Mouse (Mus musculus) megakaryocyte, embryonic 14.5 days (primary cell): ENCODE results near the gene Rab10. TPM values are rescaled to one million over a fixed set of nuclear protein-coding genes. Genes with fewer than 3 reads are reported as not detected.

Experiments used
- H3K27me3 ChIP-seq: replicated peaks from 2 replicates; pipeline ENCODE3; 2012; ENCODE audit warnings: inconsistent platforms
- H3K36me3 ChIP-seq: replicated peaks from 2 replicates; pipeline ENCODE3; 2012; ENCODE audit warnings: low read length, inconsistent platforms, mixed read lengths
- H3K4me1 ChIP-seq: 2 replicates; pipeline ENCODE4 v1.6.1; 2012; ENCODE audit warnings: inconsistent platforms
- H3K4me3 ChIP-seq: replicated peaks from 2 replicates; pipeline ENCODE3; 2012; ENCODE audit warnings: moderate library complexity, mild to moderate bottlenecking, inconsistent platforms
- H3K9me3 ChIP-seq: 2 replicates; pipeline ENCODE4 v1.6.1; 2012; ENCODE audit warnings: inconsistent platforms
- FLI1 ChIP-seq: IDR thresholded peaks from 2 replicates; pipeline ENCODE4 v1.6.1; 2012; ENCODE audit warnings: low read length, inconsistent platforms, mixed read lengths
- GATA1 ChIP-seq: IDR thresholded peaks from 3 replicates; pipeline ENCODE4 v1.6.1; 2012; ENCODE audit warnings: mixed read lengths, low read length, inconsistent platforms, borderline replicate concordance
- polyA plus RNA-seq: library from polyadenylated mRNA; stranded (reverse); fragments of >175 nt; gene quantifications from 2 replicates; pipeline ENCODE4 v1.2.3, GENCODE M21; 2012; ENCODE audit warnings: low replicate concordance; ENCODE audit not compliant: insufficient read depth

Rab10 gene
- polyA plus RNA-seq, 1 experiment = 44.4 TPM

- peak overlapping the region; percentile 54 for H3K4me3 ChIP-seq
- peaks cover 3% of the 10 kb centered on the region for H3K27me3 ChIP-seq
- TF ChIP-seq FLI1 (no peak), GATA1 (no peak)
- H3K4me1 ChIP-seq = peaks cover 54% of the 10 kb centered on the region
- peaks cover 51% of the 10 kb centered on the region for H3K36me3 ChIP-seq
- peaks cover 35% of the 10 kb centered on the region for H3K9me3 ChIP-seq
Observed at GRCm38 (mm10) chr12:3238361-3239051, 71.3 kb downstream of the Rab10 start.

DNA sequence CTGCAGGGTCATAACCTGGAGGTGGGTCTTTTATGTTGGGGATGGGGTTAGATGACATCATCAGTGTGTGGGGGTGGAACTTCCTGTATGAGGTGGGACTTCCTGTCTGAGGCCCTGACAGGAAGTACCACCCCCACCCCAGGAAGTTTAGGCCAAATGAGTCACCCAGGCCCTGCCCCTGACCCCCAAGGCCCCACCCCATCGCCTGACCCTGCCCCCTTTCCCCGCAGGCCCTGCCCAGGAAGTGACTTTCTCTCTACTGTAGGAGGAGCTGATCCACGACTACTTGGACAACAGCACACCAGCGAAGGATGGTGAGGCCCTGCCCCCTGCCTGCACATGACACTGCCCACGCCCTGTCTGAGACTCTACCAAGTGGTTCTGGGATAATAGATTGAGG, 72.0 kb downstream of the Rab10 start:
- Histone ChIP-seq H3K4me1 (peaks cover 54% of the 10 kb centered on the region), H3K9me3 (peaks cover 35% of the 10 kb centered on the region), H3K4me3 (peak overlapping the region; percentile 69), H3K36me3 (peaks cover 51% of the 10 kb centered on the region), H3K27me3 (peaks cover 3% of the 10 kb centered on the region)
- TF ChIP-seq FLI1 (no peak), GATA1 (no peak)

GRCm38 (mm10) chr12:3236831-3237681, 72.7 kb downstream of the Rab10 start:
- Histone ChIP-seq H3K27me3 (peaks cover 3% of the 10 kb centered on the region), H3K4me1 (peaks cover 54% of the 10 kb centered on the region), H3K4me3 (peak overlapping the region; percentile 92), H3K36me3 (peaks cover 46% of the 10 kb centered on the region), H3K9me3 (peaks cover 35% of the 10 kb centered on the region)
- no peak for TF ChIP-seq GATA1
- no peak for TF ChIP-seq FLI1

- peaks cover 3% of the 10 kb centered on the region for H3K27me3 ChIP-seq
- H3K4me3 ChIP-seq = peak overlapping the region; percentile 92
Observed at GRCm38 (mm10) chr12:3236163-3236641, 73.6 kb downstream of the Rab10 start.

DNA sequence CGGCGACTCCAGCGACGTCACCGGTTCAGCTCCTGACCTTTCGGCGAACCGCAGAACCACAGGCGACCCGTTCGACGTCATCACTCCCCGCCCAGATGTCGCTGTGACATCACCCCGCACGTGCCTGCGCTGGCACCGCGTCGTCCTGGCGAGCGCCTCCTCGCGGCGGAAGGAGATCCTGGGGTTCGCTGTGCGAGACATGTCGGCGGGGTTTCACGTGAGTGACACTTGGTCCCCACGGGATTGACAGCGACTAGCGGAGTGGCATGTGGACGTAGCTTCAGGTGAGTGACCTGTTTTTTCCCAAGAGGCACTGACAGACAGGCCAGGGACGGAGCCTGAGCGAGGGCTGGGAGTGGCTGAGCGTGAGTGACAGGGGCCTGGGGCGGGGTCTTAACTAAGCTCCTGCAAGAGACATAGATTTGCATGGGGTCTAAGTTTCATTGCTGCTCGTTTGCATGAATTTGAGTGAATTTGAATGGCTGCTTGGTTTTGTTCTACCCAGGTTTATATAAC, 74.1 kb downstream of the Rab10 start:
- Histone ChIP-seq H3K4me3 (peak overlapping the region; percentile 92), H3K36me3 (peaks cover 43% of the 10 kb centered on the region), H3K9me3 (peaks cover 35% of the 10 kb centered on the region), H3K27me3 (peaks cover 3% of the 10 kb centered on the region), H3K4me1 (peaks cover 53% of the 10 kb centered on the region)
- TF ChIP-seq GATA1 (no peak), FLI1 (no peak)

More at GRCm38 (mm10) chr12:3236163-3236641, 73.6 kb downstream of the Rab10 start:
- Histone ChIP-seq H3K36me3 (peaks cover 46% of the 10 kb centered on the region), H3K4me1 (peaks cover 54% of the 10 kb centered on the region), H3K9me3 (peaks cover 35% of the 10 kb centered on the region)
- no peak for TF ChIP-seq GATA1
- no peak for TF ChIP-seq FLI1

DNA sequence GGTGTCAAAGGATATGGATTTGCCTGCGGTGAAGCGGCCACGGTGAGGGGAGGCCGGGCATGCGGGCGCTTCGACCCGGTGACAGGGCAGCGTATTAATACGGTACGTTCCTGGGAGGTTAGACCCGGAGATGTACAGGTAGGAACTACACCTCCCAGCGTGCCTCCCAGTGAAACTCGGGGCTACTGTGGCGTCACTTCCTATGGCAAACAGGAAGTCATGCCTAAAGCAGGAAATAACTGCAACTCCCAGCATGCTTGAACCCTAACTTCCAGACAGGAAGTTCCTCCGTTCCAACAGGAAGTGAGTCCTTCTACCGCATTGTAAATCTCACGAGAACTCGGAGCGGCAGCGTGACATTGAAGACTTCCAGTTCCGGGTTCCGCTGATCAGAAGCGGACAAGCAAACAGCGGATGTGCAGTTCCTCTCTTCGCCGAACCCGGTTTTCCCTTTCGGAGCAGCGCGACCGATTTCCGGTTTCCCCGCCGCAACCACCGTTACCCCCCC, 74.6 kb downstream of the Rab10 start:
- peaks cover 35% of the 10 kb centered on the region for H3K9me3 ChIP-seq
- peak; percentile 97 for TF ChIP-seq FLI1
- no peak for TF ChIP-seq GATA1
- peak overlapping the region; percentile 92 for H3K4me3 ChIP-seq
- peaks cover 3% of the 10 kb centered on the region for H3K27me3 ChIP-seq
- H3K4me1 ChIP-seq = peaks cover 48% of the 10 kb centered on the region
- H3K36me3 ChIP-seq = peaks cover 38% of the 10 kb centered on the region

GRCm38 (mm10) chr12:3234061-3234460, 75.7 kb downstream of the Rab10 start:
- Histone ChIP-seq H3K27me3 (peaks cover 4% of the 10 kb centered on the region), H3K4me1 (peaks cover 36% of the 10 kb centered on the region), H3K4me3 (peak overlapping the region; percentile 29), H3K36me3 (peaks cover 27% of the 10 kb centered on the region), H3K9me3 (peaks cover 28% of the 10 kb centered on the region)
- TF ChIP-seq GATA1 = no peak
- no peak for TF ChIP-seq FLI1

DNA sequence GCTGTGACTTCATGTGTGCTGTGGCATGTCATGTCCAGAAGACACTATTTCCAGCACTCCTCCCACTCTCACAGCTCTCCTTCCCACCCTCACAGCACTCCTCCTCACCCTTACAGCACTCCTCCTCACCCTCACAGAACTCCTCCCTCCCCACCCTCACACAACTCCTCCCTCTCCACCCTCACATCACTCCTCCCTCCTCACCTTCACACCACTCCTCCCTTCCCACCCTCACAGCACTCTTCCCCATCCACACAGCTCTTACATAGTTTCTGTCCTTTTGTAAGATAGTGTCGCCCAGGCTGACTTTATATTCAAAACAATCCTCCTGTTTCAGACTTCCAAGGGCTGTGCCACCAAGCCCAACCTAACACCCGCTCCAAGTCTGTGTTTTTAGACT, 86.4 kb downstream of the Rab10 start:
- Histone ChIP-seq H3K36me3 (no peaks in the 10 kb centered on the region), H3K27me3 (no peaks in the 10 kb centered on the region), H3K4me1 (no peaks in the 10 kb centered on the region), H3K4me3 (no peak overlapping the region), H3K9me3 (no peaks in the 10 kb centered on the region)
- TF ChIP-seq GATA1 (no peak), FLI1 (no peak)

DNA sequence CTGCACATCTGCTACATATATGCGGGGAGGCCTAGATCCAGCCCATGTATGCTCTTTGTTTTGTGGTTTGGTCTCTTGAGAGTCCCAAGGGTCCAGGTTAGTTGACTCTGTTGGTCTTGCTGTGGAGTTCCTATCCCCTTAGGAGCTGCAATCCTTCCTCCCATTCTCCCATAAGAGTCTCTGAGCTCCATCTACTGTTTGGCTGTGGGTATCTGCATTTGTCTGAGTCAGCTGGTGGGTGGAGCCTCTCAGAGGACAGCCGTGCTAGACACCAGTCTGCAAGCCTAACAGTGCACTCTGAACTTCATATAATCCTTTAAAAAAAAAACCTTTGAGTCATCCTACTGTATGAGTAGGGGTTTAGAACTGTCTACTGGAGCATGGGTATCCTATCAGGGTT, 99.6 kb downstream of the Rab10 start:
- Histone ChIP-seq H3K4me3 (no peak overlapping the region), H3K4me1 (peaks cover 3% of the 10 kb centered on the region; the same call in 1 of the 2 replicates), H3K27me3 (no peaks in the 10 kb centered on the region), H3K36me3 (no peaks in the 10 kb centered on the region), H3K9me3 (no peaks in the 10 kb centered on the region)
- no peak for TF ChIP-seq FLI1
- TF ChIP-seq GATA1 = no peak

- Histone ChIP-seq H3K4me3 (no peak overlapping the region), H3K9me3 (no peaks in the 10 kb centered on the region), H3K36me3 (no peaks in the 10 kb centered on the region), H3K27me3 (no peaks in the 10 kb centered on the region), H3K4me1 (peaks cover 3% of the 10 kb centered on the region; the same call in 1 of the 2 replicates)
- TF ChIP-seq FLI1 (no peak), GATA1 (no peak)
Observed at GRCm38 (mm10) chr12:3209163-3209562, 100.6 kb downstream of the Rab10 start.

Other genes starting within 250 kb of the Rab10 start
- gene Kif3c, start 55.2 kb upstream of the Rab10 start, polyA plus RNA-seq = 1.3 and 2.8 TPM in 2 replicates
- 1.8 and 4.3 TPM in 2 replicates for gene Asxl2, start 116.9 kb upstream of the Rab10 start, polyA plus RNA-seq